Mouse (Mus musculus) liver (tissue): ENCODE measurements at regions not wholly inside any gene's neighbourhood (a gene's known extent, or its start where the extent isn't known, plus 50 kb on each side); places are given as distances from the start of the nearest gene placed in this dataset.

Source experiments
- DNase-seq: peaks from one replicate; pipeline ENCODE4 v3.0.0-alpha.2; 2020; ENCODE audit warnings: mixed read lengths

- DNase-seq, result no peak
Observed at GRCm38 (mm10) chr3:60698189-60698588, 225.6 kb downstream of the Mbnl1 start.

GRCm38 (mm10) chr3:60707139-60707538 lies 234.5 kb downstream of the Mbnl1 start:
- no peak for DNase-seq

GRCm38 (mm10) chr3:60712896-60713295 lies 240.3 kb downstream of the Mbnl1 start:
- no peak for DNase-seq

- DNase-seq, result no peak
Observed at GRCm38 (mm10) chr3:60720322-60720721, 247.7 kb downstream of the Mbnl1 start.

GRCm38 (mm10) chr3:60731331-60731730 lies 258.7 kb downstream of the Mbnl1 start:
- peak; percentile 19 for DNase-seq

GRCm38 (mm10) chr3:60740543-60741294 lies 261.9 kb upstream of the P2ry1 start:
- no peak for DNase-seq

- DNase-seq, result no peak
Observed at GRCm38 (mm10) chr3:60741379-60741778, 261.2 kb upstream of the P2ry1 start.

- no peak for DNase-seq
Observed at GRCm38 (mm10) chr3:60742232-60742631, 260.4 kb upstream of the P2ry1 start.

GRCm38 (mm10) chr3:60745075-60745474 lies 257.5 kb upstream of the P2ry1 start:
- DNase-seq, result peak; percentile 4

- DNase-seq, result no peak
Observed at GRCm38 (mm10) chr3:60758568-60758967, 244.0 kb upstream of the P2ry1 start.

GRCm38 (mm10) chr3:60759046-60759445 lies 243.5 kb upstream of the P2ry1 start:
- DNase-seq, result no peak

GRCm38 (mm10) chr3:60762874-60763273 lies 239.7 kb upstream of the P2ry1 start:
- peak; percentile 70 for DNase-seq

- no peak for DNase-seq
Observed at GRCm38 (mm10) chr3:60765079-60765478, 237.5 kb upstream of the P2ry1 start.

- no peak for DNase-seq
Observed at GRCm38 (mm10) chr3:60768996-60769395, 233.6 kb upstream of the P2ry1 start.

- no peak for DNase-seq
Observed at GRCm38 (mm10) chr3:60771866-60772265, 230.7 kb upstream of the P2ry1 start.

GRCm38 (mm10) chr3:60773383-60773782 lies 229.2 kb upstream of the P2ry1 start:
- no peak for DNase-seq

GRCm38 (mm10) chr3:60785137-60785875 lies 217.3 kb upstream of the P2ry1 start:
- DNase-seq, result peak; percentile 93

GRCm38 (mm10) chr3:60787989-60788388 lies 214.6 kb upstream of the P2ry1 start:
- DNase-seq, result no peak

GRCm38 (mm10) chr3:60789441-60789840 lies 213.2 kb upstream of the P2ry1 start:
- DNase-seq, result no peak

- no peak for DNase-seq
Observed at GRCm38 (mm10) chr3:60792166-60792565, 210.4 kb upstream of the P2ry1 start.

GRCm38 (mm10) chr3:60796207-60796606 lies 206.4 kb upstream of the P2ry1 start:
- no peak for DNase-seq

GRCm38 (mm10) chr3:60797808-60798207 lies 204.8 kb upstream of the P2ry1 start:
- DNase-seq, result no peak

- DNase-seq, result no peak
Observed at GRCm38 (mm10) chr3:60798461-60798860, 204.1 kb upstream of the P2ry1 start.

- no peak for DNase-seq
Observed at GRCm38 (mm10) chr3:60798862-60799261, 203.7 kb upstream of the P2ry1 start.
